Mouse (Mus musculus) adrenal gland (tissue): ENCODE data around the gene Racgap1.

Experiments
- intact Hi-C: fragments of 180-260 bp; cut with DNase I; formaldehyde crosslinking; loops from one replicate; pipeline ENCODE4 v1.15.1; 2025

The Racgap1 gene

DNA sequence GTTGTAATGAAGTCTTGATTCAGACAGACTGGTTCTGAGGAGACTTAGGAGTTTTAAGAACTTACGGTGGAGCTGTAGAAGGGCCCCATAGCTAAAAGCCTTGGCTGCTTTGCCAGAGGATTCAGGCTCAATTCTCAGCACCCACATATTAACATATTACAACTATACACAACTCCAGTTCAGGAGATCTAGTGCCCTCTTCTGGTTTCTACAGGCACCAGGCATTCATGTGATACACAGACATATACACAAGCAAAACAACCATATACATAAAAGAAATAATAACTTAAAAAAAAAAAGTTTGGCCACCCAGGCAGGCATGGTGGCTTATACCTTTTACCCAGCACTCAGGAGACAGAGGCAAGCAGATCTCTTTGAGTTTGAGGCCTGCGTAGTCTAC, 16.1 kb upstream of the Racgap1 start:
- intact Hi-C loops, result loop anchor here (5.0 kb wide), 1 partner anchor 170 kb away; no protein-coding TSS in a partner anchor

GRCm38 (mm10) chr15:99664600-99665451, 13.4 kb upstream of the Racgap1 start:
- intact Hi-C loops, result loop anchor here (5.0 kb wide), 1 partner anchor 168 kb away; no protein-coding TSS in a partner anchor

GRCm38 (mm10) chr15:99663964-99664599, 12.6 kb upstream of the Racgap1 start:
- intact Hi-C loops, result no loop called here

DNA sequence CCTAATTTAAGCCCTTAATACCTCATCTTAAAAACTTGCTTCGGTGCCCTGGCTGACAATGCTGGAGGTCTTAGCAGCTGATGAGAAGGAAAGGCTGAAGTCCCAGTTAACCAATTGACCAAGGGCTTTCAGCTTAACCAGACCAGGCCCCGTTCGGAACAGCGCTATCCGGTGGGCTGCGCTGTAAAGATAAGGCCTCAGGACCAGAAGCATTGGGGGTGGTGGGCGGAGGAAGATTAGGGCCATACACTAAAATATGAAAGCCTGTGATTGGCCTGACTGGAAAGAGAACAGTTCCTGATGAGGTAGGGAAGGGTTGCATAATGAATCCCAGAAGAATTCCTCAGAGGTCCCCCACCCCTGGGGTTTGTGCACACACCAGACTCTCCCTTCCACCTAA, 10.9 kb upstream of the Racgap1 start:
- intact Hi-C loops, result no loop called here

GRCm38 (mm10) chr15:99661121-99661830, 9.8 kb upstream of the Racgap1 start:
- intact Hi-C loops, result no loop called here

GRCm38 (mm10) chr15:99658437-99658836, 7.0 kb upstream of the Racgap1 start:
- intact Hi-C loops, result no loop called here

DNA sequence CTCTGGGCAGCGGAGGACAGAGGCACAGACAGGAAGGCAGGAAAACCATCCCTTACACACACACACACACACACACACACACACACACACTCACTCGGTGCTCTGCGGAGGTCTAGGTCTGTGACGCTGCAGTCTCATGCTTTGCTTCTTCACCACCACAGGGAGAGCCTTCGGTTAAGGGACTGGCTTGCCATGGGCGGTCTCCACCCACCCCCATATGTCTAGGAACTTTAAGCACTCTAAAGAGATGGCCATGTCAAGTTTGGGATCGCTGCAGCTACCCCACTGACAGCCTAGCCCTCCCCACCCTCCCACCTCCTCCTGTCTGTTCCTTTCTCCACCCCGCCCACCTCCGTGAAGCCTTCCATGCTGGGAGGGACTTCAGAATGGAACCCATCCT, 4.5 kb upstream of the Racgap1 start:
- intact Hi-C loops, result no loop called here

DNA sequence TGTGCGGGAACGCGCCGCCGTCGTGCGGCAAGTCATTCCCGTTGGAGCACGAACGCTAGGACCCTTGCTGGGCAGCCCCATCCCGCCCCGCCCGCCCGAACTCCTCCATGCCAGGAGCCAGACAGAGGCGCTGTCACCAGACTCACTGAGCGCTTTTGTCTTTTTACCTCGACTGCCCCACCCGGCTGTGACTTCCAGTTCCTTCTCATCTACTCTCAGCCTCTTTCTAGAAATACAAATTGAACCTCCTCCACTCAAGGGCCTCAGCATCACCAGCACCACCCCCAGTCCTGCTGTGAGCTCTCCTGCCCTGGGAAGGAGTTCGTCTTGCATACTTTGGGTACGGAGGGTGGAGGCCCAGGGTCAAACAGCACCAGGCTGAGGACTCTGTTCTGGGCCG, 2.4 kb upstream of the Racgap1 start:
- intact Hi-C loops, result no loop called here

DNA sequence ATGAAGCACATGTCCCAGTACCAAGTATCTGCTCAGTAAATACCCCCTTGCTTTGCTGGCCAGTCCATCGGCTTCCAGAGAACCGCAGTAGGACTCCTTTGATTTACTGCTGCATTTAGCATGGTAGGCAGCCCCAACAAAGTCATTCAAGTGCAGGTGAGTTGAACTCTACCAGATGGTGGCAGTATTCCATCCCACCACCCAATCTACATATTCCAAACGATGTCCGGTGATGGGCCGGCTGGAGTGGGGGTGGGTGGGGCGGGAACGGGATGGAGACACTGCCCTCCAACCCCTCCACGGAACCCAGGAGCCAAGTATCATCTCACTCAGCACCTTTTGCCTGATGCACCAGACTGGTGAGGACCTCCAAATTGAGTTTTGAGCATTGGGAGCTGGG, 1.8 kb upstream of the Racgap1 start:
- intact Hi-C loops, result no loop called here

- intact Hi-C loops, result no loop called here
Measured at GRCm38 (mm10) chr15:99651984-99652872, 772 bp upstream of the Racgap1 start.

DNA sequence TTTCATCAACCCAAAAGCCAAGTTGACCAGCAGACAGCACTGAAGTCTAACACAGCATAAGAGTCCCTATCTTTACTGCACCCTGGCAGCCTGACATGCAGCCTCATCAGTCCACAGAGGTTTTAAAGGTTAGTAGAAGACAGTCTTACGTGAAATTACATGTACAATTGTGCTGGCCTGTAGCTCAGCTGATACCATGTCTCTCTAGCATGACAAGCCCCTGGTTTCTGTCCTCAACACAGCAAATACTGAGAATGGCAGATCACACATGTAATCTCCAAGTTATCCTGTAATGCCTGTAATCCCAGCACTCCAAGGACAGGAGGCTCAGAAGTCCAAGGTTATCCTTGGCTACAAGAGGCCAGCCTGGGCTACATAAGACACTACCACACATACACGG, 1.2 kb downstream of the Racgap1 start:
- intact Hi-C loops, result no loop called here

DNA sequence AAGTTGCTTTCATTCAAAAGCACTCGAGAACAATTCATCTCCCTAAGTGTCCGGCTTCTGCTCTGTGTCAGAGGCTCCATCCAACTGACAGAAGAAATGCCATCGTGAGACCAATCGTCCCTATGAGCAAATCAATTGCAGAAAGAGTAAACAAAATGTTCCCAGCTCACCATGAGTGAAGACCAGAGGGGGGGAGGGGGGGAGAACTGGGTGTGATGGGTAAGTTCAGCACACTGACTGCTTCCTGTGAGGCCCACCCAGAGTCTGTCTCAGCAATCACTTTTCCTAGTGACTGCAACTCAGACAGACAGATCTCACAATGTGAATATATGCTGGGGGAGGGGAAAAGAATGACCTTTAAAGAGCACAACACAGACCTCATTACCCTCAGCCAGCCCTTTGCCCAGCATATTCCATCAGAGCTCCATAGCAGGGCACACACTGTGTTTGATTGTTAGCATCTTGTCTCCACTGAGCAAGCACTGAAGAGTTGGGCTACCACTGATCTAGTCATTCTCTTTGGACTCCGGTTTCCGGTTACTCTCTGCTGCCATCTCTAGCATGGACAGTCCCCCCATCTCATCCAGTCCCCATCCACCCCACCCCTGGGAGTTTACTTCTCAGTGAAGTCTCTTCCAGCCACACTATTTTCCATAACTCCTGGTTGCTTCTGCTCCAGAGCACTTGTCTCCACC, 2.2 kb downstream of the Racgap1 start:
- intact Hi-C loops, result no loop called here

DNA sequence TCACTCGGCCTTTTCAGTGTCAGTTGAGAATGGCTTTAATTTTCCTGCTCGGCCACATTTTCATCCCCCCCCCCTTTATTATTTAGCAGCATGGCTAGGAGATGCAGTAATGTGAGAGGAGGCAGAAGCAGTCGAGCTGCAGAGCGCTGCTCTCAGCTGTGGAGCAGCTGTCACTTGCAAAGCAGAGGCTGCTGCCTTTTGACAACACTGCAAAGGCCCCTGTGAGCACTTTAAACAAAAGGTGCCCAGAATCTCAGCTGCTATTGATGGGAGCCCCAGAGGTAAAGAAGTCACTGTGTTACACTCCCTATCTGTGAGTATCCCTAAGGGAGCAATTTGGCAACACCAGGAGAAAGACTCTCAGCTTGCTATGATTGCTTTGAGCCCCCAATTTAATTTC, 3.1 kb downstream of the Racgap1 start:
- intact Hi-C loops, result no loop called here

DNA sequence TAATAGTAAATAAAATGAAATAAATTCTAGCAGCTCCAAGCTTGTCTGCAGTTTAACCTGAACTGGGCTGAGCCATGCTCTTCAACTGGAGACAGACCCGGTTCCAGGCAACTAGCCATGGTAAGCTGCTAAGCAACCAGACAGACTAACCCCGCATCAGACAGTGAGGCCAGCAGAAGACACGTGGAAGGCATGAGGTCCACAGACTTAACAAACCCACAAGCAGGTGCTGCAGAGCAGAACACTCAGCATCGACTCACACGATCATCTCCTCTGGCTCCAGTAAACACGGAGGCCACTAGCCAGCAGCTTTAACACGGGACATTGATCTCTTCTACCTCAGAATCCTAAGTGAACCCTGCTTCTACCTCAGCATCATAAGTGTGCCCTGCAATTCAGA, 6.7 kb downstream of the Racgap1 start:
- intact Hi-C loops, result no loop called here

DNA sequence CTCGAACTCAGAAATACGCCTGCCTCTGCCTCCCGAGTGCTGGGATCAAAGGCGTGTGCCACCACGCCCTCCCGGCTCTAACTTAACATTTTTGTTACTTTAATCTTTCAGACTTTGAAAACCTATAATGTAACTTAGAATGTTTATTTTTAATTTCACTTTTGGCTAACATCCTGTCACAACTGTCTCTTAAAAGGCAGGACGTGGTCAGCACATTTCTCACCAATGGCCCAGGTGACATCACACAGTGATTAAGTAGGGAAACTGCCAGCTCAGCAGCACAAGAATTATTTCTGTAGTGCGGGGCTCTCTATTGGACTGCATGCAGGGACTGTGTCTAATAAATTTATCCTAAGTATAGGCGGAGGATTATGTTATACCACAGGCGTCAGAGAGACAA, 7.6 kb downstream of the Racgap1 start:
- intact Hi-C loops, result no loop called here

DNA sequence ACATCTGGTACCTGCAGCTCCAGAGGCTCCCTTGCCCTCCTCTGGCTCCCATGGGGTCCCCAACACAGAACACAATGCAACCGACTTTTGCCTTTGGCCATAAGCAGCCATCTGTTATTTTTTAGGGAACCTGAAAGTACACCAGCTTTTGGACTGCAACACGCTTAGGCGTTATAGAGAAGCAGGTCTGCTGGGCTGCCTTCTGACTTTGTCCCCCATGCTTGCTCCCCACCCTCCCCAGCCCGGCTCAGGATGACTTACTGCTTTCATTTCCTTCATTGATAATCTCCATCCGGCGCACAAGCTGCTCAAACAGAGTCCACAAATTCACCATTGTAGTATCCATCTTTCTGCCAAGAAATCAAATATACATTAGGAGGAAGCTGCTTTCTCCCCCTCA, 8.8 kb downstream of the Racgap1 start:
- intact Hi-C loops, result no loop called here

DNA sequence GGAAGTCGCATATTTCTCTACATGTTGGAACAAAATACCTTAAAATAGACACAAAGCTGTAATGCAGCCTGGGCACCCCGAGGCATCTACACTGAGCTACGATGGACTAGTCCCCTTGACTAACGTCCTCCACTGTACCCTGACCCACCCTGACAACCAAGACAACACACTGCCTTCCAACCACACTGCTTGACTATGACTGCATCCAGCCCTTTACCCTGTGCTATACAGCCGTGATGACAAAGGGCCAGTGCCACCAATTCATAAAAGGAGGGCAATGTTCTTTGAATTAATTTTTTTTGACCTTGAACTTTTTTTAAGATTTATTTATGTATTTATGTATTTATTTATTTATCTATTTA, 13.4 kb downstream of the Racgap1 start:
- intact Hi-C loops, result no loop called here

- intact Hi-C loops, result no loop called here
Measured at GRCm38 (mm10) chr15:99637405-99638123, 13.9 kb downstream of the Racgap1 start.

- intact Hi-C loops, result no loop called here
Measured at GRCm38 (mm10) chr15:99634702-99635101, 16.8 kb downstream of the Racgap1 start.

GRCm38 (mm10) chr15:99631618-99632017, 19.8 kb downstream of the Racgap1 start:
- intact Hi-C loops, result no loop called here
